Mouse (Mus musculus) forebrain, embryonic 11.5 days (tissue): ENCODE measurements around the gene Elp1. TPM values are rescaled to one million over a fixed set of nuclear protein-coding genes. Genes with fewer than 3 reads are reported as not detected.

Experiments used
- ATAC-seq: fragments of 200-750 bp; cut with Nextera tagmentation; replicated peaks from 2 replicates; pipeline ENCODE4 v1.8.0; 2017; ENCODE audit warnings: moderate TSS enrichment; ENCODE audit not compliant: low FRiP score
- DNase-seq: peaks from one replicate; pipeline ENCODE4 v3.0.0-alpha.2; 2017; ENCODE audit warnings: low spot score
- H3K27ac ChIP-seq: fragments of 300-500 bp; sonication (generic); 2 replicates; pipeline ENCODE4 v1.5.1; 2014; ENCODE audit warnings: low read depth, low read length
- H3K27me3 ChIP-seq: fragments of 300-500 bp; sonication (generic); 2 replicates; pipeline ENCODE4 v1.6.1; 2014; ENCODE audit warnings: mild to moderate bottlenecking, low read length, mixed read lengths; ENCODE audit not compliant: control insufficient read depth, insufficient read depth
- H3K36me3 ChIP-seq: fragments of 300-500 bp; sonication (generic); 2 replicates; pipeline ENCODE4 v1.6.1; 2014; ENCODE audit warnings: mild to moderate bottlenecking, low read length, moderate library complexity, mixed read lengths; ENCODE audit not compliant: control insufficient read depth, insufficient read depth
- H3K4me1 ChIP-seq: fragments of 300-500 bp; sonication (generic); replicated peaks from 2 replicates; pipeline ENCODE4 v1.6.1; 2014; ENCODE audit warnings: low read length, mixed read lengths; ENCODE audit not compliant: control insufficient read depth, insufficient read depth
- H3K4me2 ChIP-seq: fragments of 300-500 bp; sonication (generic); 2 replicates; pipeline ENCODE4 v1.6.1; 2014; ENCODE audit warnings: low read depth, mild to moderate bottlenecking, low read length, moderate library complexity, mixed read lengths; ENCODE audit not compliant: severe bottlenecking
- H3K4me3 ChIP-seq: fragments of 300-500 bp; sonication (generic); 2 replicates; pipeline ENCODE4 v1.5.1; 2014; ENCODE audit warnings: low read depth, low read length
- H3K9ac ChIP-seq: fragments of 300-500 bp; sonication (generic); 2 replicates; pipeline ENCODE4 v1.6.1; 2014; ENCODE audit warnings: low read length
- H3K9me3 ChIP-seq: fragments of 300-500 bp; sonication (generic); 2 replicates; pipeline ENCODE4 v1.6.1; 2016; ENCODE audit warnings: low read length, mixed read lengths; ENCODE audit not compliant: control insufficient read depth
- WGBS: fragments of 180-500 bp; shearing (Covaris S2); extraction: QIAGEN DNeasy Blood & Tissue Kit; methylation state at CpG from one replicate; pipeline ENCODE4 v1.1.7; 2014; 5-methylcytosine and 5-hydroxymethylcytosine counted together
- polyA plus RNA-seq: library from polyadenylated mRNA; unstranded; fragments of >200 nt; fragmentation: Nextera tagmentation; extraction: Ambion mirVana; gene quantifications from 2 replicates; pipeline ENCODE4 v1.2.1, GENCODE M21; 2014

The Elp1 gene
- polyA plus RNA-seq, 1 experiment from 2014 or later, result 111 TPM

GRCm38 (mm10) chr4:56740020-56740485 is 62.1 kb downstream of the Elp1 start, which contains the start of gene Gm26657:
Gene Gm26657, plus strand, starts transcription at chr4:56740070.
- Histone ChIP-seq H3K9ac (no peak within 1 kb of the TSS), H3K4me1 (no peaks in the 10 kb centered on the region), H3K36me3 (peaks cover 4% of the 10 kb centered on the region; the same call in 1 of the 2 replicates), H3K27ac (no peak within 1 kb of the TSS), H3K27me3 (no peaks in the 10 kb centered on the region), H3K4me3 (no peak within 1 kb of the TSS), H3K4me2 (no peak within 1 kb of the TSS), H3K9me3 (no peaks in the 10 kb centered on the region)
- WGBS, result 93% methylated on average over 18 of the region's 18 CpGs
- ATAC-seq, result no peak
- DNase-seq, result no peak

GRCm38 (mm10) chr4:56725839-56726238 is 76.3 kb downstream of the Elp1 start:
- H3K9ac ChIP-seq, result no peak overlapping the region
- DNase-seq (no peak), ATAC-seq (no peak)
- H3K4me2 ChIP-seq, result no peak overlapping the region
- H3K27me3 ChIP-seq, result no peaks in the 10 kb centered on the region
- no peak overlapping the region for H3K27ac ChIP-seq
- H3K9me3 ChIP-seq, result no peaks in the 10 kb centered on the region
- no peak overlapping the region for H3K4me3 ChIP-seq
- WGBS, result 61% methylated on average over 8 of the region's 8 CpGs
- no peaks in the 10 kb centered on the region for H3K36me3 ChIP-seq
- no peaks in the 10 kb centered on the region for H3K4me1 ChIP-seq

- Histone ChIP-seq H3K4me1 (no peaks in the 10 kb centered on the region), H3K36me3 (no peaks in the 10 kb centered on the region), H3K27ac (no peak overlapping the region), H3K4me3 (no peak overlapping the region), H3K9ac (no peak overlapping the region), H3K9me3 (no peaks in the 10 kb centered on the region), H3K27me3 (no peaks in the 10 kb centered on the region), H3K4me2 (no peak overlapping the region)
- ATAC-seq (no peak), DNase-seq (no peak)
- 97% methylated on average over 6 of the region's 6 CpGs for WGBS
Observed at GRCm38 (mm10) chr4:56723237-56723636, 78.9 kb downstream of the Elp1 start.

- 69% methylated on average over 6 of the region's 6 CpGs for WGBS
- no peak overlapping the region for H3K27ac ChIP-seq
- H3K4me1 ChIP-seq, result no peaks in the 10 kb centered on the region
- no peak overlapping the region for H3K4me2 ChIP-seq
- no peaks in the 10 kb centered on the region for H3K27me3 ChIP-seq
- DNase-seq (no peak), ATAC-seq (no peak)
- H3K9ac ChIP-seq, result no peak overlapping the region
- H3K9me3 ChIP-seq, result no peaks in the 10 kb centered on the region
- H3K4me3 ChIP-seq, result no peak overlapping the region
- no peaks in the 10 kb centered on the region for H3K36me3 ChIP-seq
Observed at GRCm38 (mm10) chr4:56722346-56722745, 79.8 kb downstream of the Elp1 start.

GRCm38 (mm10) chr4:56721469-56721868 is 80.7 kb downstream of the Elp1 start:
- ATAC-seq (no peak), DNase-seq (no peak)
- H3K9me3 ChIP-seq, result no peaks in the 10 kb centered on the region
- H3K27me3 ChIP-seq, result no peaks in the 10 kb centered on the region
- no peak overlapping the region for H3K4me3 ChIP-seq
- WGBS, result 28% methylated on average over 3 of the region's 3 CpGs
- H3K27ac ChIP-seq, result no peak overlapping the region
- H3K36me3 ChIP-seq, result no peaks in the 10 kb centered on the region
- H3K4me2 ChIP-seq, result no peak overlapping the region
- no peaks in the 10 kb centered on the region for H3K4me1 ChIP-seq
- no peak overlapping the region for H3K9ac ChIP-seq

GRCm38 (mm10) chr4:56720403-56720802 is 81.7 kb downstream of the Elp1 start:
- H3K4me2 ChIP-seq, result no peak overlapping the region
- no peaks in the 10 kb centered on the region for H3K36me3 ChIP-seq
- no peak for ATAC-seq
- H3K4me3 ChIP-seq, result no peak overlapping the region
- no peaks in the 10 kb centered on the region for H3K27me3 ChIP-seq
- no peaks in the 10 kb centered on the region for H3K9me3 ChIP-seq
- H3K4me1 ChIP-seq, result no peaks in the 10 kb centered on the region
- no peak overlapping the region for H3K9ac ChIP-seq
- DNase-seq, result no peak
- H3K27ac ChIP-seq, result no peak overlapping the region
- 89% methylated on average over 9 of the region's 9 CpGs for WGBS

- Histone ChIP-seq H3K9me3 (no peaks in the 10 kb centered on the region), H3K4me3 (no peak overlapping the region), H3K4me1 (no peaks in the 10 kb centered on the region), H3K4me2 (no peak overlapping the region), H3K9ac (no peak overlapping the region), H3K27ac (no peak overlapping the region), H3K27me3 (no peaks in the 10 kb centered on the region), H3K36me3 (no peaks in the 10 kb centered on the region)
- 69% methylated on average over 9 of the region's 9 CpGs for WGBS
- DNase-seq (no peak), ATAC-seq (no peak)
Observed at GRCm38 (mm10) chr4:56719456-56719855, 82.7 kb downstream of the Elp1 start.

- Histone ChIP-seq H3K9me3 (no peaks in the 10 kb centered on the region), H3K4me3 (no peak overlapping the region), H3K27me3 (no peaks in the 10 kb centered on the region), H3K4me1 (no peaks in the 10 kb centered on the region), H3K9ac (no peak overlapping the region), H3K4me2 (no peak overlapping the region), H3K27ac (no peak overlapping the region), H3K36me3 (no peaks in the 10 kb centered on the region)
- no peak for ATAC-seq
- DNase-seq, result no peak
- WGBS, result 79% methylated on average over 12 of the region's 12 CpGs
Observed at GRCm38 (mm10) chr4:56718573-56719442, 83.3 kb downstream of the Elp1 start.

GRCm38 (mm10) chr4:56717932-56718331 is 84.2 kb downstream of the Elp1 start:
- 98% methylated on average over 3 of the region's 3 CpGs for WGBS

More at GRCm38 (mm10) chr4:56717932-56718331, 84.2 kb downstream of the Elp1 start:
- Histone ChIP-seq H3K4me1 (no peaks in the 10 kb centered on the region), H3K4me2 (no peak overlapping the region), H3K4me3 (no peak overlapping the region), H3K36me3 (no peaks in the 10 kb centered on the region), H3K27ac (no peak overlapping the region), H3K9ac (no peak overlapping the region), H3K27me3 (no peaks in the 10 kb centered on the region), H3K9me3 (no peaks in the 10 kb centered on the region)
- ATAC-seq (no peak), DNase-seq (no peak)
